Mouse (Mus musculus) small intestine, adult 2 months (tissue): ENCODE results near the gene Anapc15-ps.

Source experiments
- CTCF ChIP-seq: fragments of 200-500 bp; IDR thresholded peaks from 2 replicates; pipeline ENCODE4 v1.5.1; 2012; ENCODE audit warnings: low read depth, mild to moderate bottlenecking, control low read depth, inconsistent platforms, low read length, moderate library complexity, mixed read lengths; ENCODE audit not compliant: insufficient replicate concordance, insufficient read length; ENCODE audit errors: extremely low read depth
- POLR2A ChIP-seq: fragments of 200-500 bp; IDR thresholded peaks from 2 replicates; pipeline ENCODE4 v1.6.1; 2012; ENCODE audit warnings: low read depth, mild to moderate bottlenecking, control low read depth, inconsistent platforms, low read length, moderate library complexity

- TF ChIP-seq CTCF = no peak
- no peak for TF ChIP-seq POLR2A
These were observed 11.0 kb upstream of the Anapc15-ps start for GRCm38 (mm10) chr10:95684250-95684649.
